Mouse (Mus musculus): ENCODE results near the gene Hk1.

Hk1 gene

DNA sequence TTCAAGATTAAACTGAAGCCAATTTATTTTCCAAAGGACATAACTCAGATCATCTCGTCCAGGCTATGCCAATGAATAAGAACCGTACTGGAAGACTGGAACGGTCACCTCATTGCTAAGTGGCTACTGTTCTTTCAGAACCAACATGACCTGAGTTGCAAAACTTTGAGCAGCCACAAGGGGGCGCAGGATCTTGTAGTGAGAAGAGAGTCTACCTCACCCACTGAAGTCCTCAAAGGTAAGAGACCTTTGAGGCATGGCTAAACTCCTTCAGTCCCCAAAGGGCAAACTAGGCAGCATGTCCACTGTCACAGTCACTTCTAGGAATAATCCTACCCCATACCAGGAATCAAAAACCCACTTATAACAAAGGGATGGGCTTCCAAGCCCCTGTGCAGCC lies 104.5 kb downstream of the Hk1 start:
- peak; percentile 86 to 88 for DNase-seq (ENCODE audit: low spot score in 2 of 2)

DNA sequence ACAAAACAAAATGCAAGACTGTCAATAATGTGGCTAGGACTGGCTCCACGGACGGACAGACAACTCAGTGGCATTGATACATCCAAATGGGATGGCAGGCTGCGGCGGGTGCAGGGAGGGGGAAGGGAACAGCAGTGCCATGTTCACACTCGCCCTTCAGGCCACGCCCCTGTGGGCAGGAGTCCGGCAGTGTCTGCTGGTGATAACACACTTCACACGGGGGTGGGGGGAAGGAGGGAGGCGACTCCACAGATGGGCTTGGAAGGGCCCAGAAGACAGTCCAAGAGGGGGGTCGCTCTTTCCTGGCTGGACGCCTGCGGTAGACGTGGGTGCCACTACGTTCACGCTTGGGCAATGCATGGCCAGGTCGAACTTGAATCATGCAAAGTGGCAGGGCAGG lies 110.4 kb downstream of the Hk1 start:
- DNase-seq (ENCODE audit: low spot score in 2 of 2): no peak

DNA sequence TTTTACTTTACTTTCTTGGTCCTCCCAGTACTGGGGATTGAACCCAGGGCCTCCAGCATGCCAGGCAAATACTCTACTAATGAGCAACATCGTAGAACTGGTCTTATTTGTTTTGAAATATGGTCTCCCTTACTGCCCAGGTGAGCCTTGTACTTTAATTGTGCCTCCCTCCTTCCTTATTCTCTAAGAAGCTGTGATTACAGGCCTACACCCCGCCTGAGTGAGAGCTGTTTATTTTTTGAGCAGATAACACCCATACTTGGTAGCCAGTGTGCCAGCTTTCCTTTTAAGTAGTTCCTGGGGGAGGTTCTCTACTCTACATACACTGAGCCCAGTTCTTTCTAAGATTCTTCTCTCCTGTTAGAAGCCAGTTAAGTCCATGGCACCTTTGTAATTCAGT lies 115.4 kb downstream of the Hk1 start:
- DNase-seq (ENCODE audit: low spot score in 2 of 2): no peak

- DNase-seq (ENCODE audit: low spot score in 2 of 2): peak in 1 of 2 experiments; percentile 57
Measured at GRCm38 (mm10) chr10:62261115-62261886, 118.4 kb downstream of the Hk1 start.

- no peak for DNase-seq (ENCODE audit: low spot score in 2 of 2)
Measured at GRCm38 (mm10) chr10:62258298-62258697, 121.4 kb downstream of the Hk1 start.

- DNase-seq (ENCODE audit: low spot score in 2 of 2): no peak
Measured at GRCm38 (mm10) chr10:62252496-62253235, 127.0 kb downstream of the Hk1 start.

DNA sequence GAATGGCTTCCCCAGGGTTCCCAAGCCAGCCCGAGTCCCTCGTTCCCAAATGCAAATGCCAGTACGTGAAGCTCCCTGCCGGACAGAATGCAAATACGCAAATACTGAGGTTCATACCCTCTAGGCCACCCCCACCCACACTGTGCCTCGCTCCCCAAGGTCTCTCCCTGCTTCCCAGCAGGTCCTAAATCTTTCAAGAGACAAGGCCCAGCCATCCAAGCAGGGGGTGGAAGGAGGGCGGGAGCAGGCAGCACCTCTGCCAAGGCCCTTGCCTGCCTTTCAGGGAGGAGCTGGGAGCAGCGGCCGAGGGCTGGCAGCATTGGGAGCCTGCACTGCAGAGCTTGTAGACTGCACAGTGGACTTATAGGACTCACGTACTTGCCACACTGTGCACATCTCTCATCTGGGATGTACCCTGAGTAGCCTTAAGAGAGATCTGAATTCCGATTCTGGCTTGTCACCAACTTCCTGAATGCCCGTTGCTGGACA lies 127.7 kb downstream of the Hk1 start, which contains the start of gene Tacr2:
Gene Tacr2 (plus strand): TSS at position 439 of the 489 bp plus-strand sequence.
- no peak for DNase-seq (ENCODE audit: low spot score in 2 of 2)

GRCm38 (mm10) chr10:62247815-62248214 lies 131.9 kb downstream of the Hk1 start:
- no peak for DNase-seq (ENCODE audit: low spot score in 2 of 2)

GRCm38 (mm10) chr10:62247156-62247555 lies 132.6 kb downstream of the Hk1 start:
- no peak for DNase-seq (ENCODE audit: low spot score in 2 of 2)

- no peak for DNase-seq (ENCODE audit: low spot score in 2 of 2)
Measured at GRCm38 (mm10) chr10:62244067-62244466, 135.6 kb downstream of the Hk1 start.

- DNase-seq (ENCODE audit: low spot score in 2 of 2): peak in 1 of 2 experiments; percentile 51
Measured at GRCm38 (mm10) chr10:62242896-62243295, 136.8 kb downstream of the Hk1 start.

DNA sequence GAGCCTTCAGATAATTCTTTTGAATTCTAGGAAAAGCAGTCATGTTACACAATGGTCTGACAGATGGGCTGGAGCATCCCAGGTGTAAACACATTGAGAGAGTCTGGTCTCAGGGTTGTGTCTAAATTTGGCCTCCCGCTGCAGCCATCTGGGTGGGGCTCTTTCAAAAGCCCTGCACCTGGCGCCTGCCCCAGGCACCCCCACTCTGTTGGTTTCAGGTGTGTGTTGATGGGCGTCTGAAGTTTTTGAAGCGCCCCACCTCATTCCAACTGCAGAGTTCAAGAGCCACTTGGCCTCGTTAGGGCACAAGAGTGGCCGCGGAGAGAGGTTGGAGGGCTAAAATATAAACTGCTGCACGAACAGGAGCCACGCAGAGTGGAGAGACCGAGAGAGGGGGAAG lies 137.3 kb downstream of the Hk1 start:
- no peak for DNase-seq (ENCODE audit: low spot score in 2 of 2)

DNA sequence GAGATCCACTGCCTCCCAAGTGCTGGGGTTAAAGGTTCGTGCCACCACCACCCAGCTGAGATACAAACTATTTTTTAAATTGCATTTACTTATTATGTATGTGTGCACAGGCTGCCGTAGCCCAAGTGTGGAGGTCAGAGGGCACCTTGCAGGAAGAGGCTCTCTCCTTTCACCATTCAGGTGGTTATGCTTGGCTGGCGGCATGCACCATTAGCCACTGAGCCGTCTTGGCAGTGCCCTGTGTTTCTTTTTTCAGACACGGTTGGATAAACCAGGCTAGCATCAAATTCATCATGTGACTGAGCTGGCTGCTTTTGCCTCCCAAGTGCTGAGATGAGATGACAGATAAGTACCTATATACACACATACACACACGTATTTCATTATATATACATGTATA lies 140.4 kb downstream of the Hk1 start:
- no peak for DNase-seq (ENCODE audit: low spot score in 2 of 2)

DNA sequence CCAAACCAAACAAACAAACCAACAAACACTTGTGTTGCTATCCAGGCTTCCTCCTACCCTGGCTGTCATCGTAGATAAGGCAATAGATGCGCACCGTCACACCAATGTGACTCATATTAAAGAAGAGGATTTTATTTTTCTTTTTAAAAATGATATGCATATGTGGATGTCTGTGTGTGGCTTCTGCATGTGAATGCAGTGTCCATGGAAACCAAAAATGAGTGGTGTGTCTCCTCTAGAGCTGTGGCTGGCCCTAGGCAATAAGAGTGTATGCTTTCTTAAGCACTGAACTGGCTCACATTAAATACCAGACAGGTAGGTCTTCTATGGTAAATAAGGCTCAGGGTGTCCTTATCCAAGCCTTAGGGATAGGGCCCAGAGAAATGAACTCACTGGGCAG lies 141.0 kb downstream of the Hk1 start:
- DNase-seq (ENCODE audit: low spot score in 2 of 2): no peak

GRCm38 (mm10) chr10:62237205-62237604 lies 142.5 kb downstream of the Hk1 start:
- no peak for DNase-seq (ENCODE audit: low spot score in 2 of 2)

DNA sequence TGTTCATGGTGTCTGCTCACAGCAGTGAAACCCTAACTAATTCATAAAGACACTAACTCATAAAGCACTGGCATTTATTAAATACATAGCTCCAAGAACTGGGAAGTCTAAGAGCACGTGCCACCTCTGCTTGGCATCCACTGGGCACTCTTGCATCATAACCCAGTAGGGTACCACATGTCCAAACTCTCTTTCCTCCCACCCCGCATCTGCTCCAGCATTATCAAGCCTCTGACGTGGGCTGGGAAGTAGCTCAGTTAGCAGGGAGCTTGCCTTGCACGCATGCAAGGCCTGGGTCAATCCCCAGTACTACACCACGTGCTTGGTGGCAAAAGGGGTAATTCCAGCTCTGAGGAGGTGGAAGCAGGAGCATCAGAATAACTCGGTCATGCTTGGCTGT lies 143.5 kb downstream of the Hk1 start:
- no peak for DNase-seq (ENCODE audit: low spot score in 2 of 2)

GRCm38 (mm10) chr10:62231811-62232210 lies 147.9 kb downstream of the Hk1 start:
- no peak for DNase-seq (ENCODE audit: low spot score in 2 of 2)

DNA sequence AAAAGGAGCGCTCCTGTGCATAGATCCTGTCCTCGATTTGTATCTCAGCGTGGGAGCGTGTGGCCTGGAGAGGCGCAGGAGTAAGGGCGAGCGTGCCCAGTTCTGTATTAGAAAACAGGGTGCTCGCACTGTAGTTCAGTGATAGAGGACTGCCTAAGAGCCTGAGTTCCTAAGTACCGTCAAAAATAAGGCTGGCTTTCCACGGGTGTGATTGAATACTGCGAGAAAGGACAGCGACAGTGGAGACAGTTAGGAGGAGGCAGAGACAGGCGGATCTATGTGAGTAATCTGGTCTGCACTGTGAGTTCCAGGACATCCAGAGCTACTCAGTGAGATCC lies 148.3 kb downstream of the Hk1 start:
- no peak for DNase-seq (ENCODE audit: low spot score in 2 of 2)

DNA sequence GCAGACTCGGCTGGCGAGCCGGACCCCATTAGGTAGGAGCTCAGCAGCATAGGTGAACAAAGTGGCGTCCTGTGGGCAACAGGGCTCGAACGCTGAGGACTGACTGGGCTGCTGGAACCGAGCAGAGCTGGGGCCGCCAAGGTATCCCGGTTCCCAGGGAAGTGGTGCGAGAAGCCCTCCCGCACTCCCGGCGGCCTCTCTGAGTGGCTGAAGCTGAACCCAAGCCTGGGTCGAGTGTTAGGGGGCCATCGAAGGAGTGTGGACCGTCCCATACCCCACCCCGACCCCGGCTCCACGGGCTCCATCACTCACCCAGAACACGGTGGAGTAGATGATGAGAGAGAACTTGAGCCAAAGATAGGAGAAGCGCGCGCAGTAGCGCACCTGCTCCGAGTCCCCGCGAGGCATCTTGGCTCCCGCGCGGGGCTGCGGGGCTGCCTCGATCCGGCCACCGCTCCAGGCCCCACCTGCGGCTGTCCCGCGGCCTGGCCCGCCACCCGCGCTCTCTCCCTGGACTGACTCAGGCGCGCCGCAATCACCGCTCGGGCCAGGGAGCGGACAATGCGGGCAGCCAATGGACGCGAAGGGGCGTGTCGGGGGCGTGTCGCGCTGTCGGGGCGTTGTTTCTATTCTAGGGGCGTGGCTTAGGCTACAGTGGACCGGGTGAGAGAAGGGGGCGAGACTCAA lies 148.9 kb downstream of the Hk1 start, which contains the start of gene Tspan15:
Gene Tspan15 (minus strand): TSS at position 544 of the 687 bp plus-strand sequence.
- peak; percentile 81 to 85 for DNase-seq (ENCODE audit: low spot score in 2 of 2)

DNA sequence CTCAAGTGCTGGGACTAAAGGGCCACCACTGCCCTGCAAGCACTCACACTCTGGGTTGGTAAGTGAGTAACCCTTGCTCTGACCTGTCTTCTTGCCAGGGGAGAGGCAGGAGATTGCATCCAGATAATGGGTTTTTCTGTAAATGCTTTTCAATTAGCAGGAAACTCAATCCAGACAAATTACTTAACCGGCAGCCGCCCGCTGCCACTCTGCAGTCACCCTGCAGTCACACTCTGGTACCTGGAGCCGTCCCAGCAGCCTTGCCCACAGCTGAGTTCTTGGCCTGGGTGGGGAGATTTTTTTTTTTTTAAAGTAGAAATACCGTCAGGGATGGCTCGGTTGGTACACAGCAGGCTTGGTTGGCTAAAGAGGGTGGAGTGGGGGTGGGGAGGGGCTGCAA lies 151.6 kb downstream of the Hk1 start:
- DNase-seq (ENCODE audit: low spot score in 2 of 2): no peak

GRCm38 (mm10) chr10:62225839-62226238 lies 153.9 kb downstream of the Hk1 start:
- no peak for DNase-seq (ENCODE audit: low spot score in 2 of 2)

DNA sequence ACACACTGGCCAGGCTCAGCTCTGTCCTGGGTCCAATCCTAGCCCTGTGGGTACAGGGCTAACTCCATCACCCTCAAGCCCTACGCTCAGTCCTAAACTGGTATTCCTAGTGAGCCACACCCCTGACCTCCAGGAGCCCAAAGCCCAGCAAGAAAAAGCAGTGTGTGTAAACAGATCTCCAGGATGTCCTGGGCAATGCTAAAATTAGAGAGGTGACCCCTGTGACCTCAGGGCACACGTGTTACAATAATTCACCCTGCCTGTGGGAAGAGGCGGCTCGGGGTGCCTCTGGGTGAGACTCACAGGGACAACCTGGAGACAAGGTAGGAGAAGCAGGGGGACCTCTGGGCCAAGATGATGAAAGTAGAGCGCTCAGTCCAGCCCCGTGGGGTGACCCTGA lies 155.5 kb downstream of the Hk1 start:
- DNase-seq (ENCODE audit: low spot score in 2 of 2): no peak

Data from frontal cortex, postnatal 36 days (tissue).